Mouse (Mus musculus): Measurements from ENCODE around the gene Stmn3.

Gene Stmn3

DNA sequence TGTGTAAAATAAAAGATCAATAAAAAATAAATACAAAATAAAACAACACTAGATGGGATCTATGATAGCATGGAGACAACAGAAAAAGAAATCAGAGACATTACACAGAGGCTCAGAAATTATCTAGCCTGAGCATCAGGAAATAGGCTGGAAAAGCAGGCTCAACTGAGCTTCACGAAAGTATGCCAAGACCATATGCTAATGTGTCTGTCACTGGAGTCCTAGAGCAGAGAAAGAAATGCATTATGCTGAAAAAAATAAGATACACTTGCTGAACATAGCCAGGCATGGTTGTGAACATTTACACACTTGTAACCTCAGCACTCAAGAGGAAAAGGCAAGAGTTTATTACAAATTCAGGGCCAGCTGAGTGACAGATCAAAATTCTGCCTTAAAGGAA is 34.3 kb downstream of the Stmn3 start:
- DNase-seq, result no peak

DNA sequence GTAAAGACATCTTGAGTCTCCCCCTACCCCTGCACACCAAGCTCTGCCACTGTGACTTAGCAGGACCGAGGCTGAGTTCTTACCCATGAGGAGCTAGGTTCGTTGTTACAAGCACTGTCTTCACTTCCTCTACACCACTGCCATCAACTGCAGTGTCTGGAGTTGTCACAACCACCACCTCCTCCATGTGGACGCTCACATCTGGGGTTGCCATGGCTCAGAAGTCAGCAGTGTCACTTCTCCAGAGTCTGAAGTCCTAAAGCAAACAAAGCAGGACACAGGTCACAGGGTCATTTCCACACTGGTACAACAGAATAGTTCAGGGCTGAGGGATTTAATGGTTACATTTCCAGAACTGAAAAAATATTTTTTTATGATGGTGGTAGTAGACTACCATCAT is 36.4 kb downstream of the Stmn3 start:
- no peak for DNase-seq

DNA sequence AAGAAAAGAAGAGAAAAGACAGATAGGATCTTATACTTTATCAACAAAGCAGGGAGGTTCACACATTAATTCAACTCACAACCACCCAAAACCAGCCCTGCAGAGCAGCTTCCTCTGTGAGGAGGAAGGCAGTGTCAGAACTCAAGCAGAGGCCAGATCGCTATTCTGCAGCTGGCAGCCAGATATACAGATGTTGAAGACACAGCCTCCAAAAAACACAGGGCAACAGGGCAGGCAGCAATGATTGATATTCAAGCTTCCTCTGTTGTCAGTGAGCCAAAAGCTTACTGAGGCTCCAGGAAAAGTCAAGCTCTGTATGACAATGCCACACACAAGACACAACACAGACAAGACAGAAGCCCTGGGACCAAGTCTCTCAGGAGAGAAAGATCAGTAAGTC is 37.5 kb downstream of the Stmn3 start:
- peak; percentile 32 to 66 for DNase-seq

DNA sequence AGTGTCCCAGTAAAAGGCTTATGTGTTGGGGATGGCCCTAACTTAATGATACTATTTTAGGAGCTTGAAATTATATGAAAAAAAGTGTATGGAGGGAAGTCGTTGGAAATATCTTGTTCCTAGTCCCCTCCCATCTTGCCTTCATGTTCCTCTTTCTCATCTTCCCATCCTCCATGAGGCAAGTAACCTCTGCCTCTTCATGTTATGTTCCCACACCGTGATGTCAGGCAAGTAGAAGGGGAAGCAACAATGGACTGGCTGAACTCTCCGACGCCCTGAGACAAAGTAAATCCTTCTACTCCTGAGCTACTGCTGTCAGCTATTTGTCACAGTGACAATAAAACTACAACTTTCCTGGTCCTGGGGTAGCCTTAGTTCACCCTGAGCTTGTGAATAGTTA is 39.7 kb downstream of the Stmn3 start:
- DNase-seq, result no peak

DNA sequence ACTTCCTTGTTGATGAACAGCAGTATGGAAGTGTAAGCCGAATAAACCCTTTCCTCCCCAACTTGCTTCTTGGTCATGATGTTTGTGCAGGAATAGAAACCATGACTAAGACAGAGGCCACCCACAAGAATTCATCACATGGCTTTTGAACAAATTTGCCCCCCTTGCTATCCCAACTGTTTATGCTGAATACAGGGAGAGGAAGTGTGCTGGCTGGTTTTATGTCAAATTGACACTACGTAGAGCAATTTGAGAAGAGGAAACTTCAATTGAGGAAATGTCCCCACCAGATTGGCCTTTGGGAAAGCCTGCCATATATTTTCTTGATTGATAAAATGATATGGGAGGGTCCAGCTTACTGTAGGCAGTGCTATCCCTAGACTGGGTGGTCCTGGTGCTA is 40.5 kb downstream of the Stmn3 start:
- DNase-seq, result no peak

DNA sequence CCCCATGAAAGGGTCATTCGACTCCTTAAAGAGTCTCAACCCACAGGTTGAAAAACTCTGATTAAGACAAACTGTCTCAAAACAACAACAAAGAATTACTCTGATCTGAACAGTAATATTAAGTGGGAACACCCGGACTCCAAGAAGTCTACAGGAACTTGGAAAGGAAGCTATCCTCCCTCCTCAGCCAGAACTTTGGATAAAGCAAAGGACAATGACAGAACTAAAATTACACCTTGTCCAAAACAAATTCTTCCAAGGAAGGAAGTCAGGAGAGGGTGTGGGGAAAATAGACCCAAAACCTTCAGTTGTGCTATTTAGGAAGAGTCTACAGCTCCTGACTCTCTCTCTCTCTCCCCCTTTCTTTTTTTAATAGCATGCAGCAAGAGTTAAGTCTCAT is 42.2 kb downstream of the Stmn3 start:
- no peak for DNase-seq

DNA sequence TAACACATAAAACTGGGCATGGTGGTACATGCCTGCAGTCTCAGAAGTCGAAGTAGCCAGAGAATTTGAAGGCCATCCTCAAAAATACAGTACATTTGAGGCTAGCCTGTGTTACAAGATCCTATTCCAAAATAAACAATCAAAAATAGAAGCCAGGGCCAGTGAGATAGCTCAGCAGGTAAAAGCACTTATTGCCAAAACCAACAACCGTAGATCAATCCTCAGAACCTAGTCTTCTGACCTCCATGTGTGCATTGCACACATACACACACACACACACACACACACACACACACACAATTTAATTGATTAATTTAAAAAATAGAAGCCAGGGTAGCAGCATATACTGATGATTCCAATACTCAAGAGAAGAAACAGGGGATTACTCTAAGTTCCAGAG is 47.5 kb downstream of the Stmn3 start:
- no peak for DNase-seq

All from lung, adult 18-20 months (tissue).